Mouse (Mus musculus) neural tube, postnatal 0 days (tissue): ENCODE data around the gene Gm45717. TPM values are rescaled to one million over a fixed set of nuclear protein-coding genes. Genes with fewer than 3 reads are reported as not detected.

Experiments used
- polyA plus RNA-seq: library from polyadenylated mRNA; unstranded; fragments of >200 nt; fragmentation: Nextera tagmentation; extraction: Ambion mirVana; gene quantifications from 2 replicates; pipeline ENCODE4 v1.2.1, GENCODE M21; 2015

The Gm45717 gene
- polyA plus RNA-seq = not detected in 2 replicates

GRCm38 (mm10) chr7:140955758-140956555, at the start of gene Gm45717, which contains the start of gene Ifitm2:
TSS of gene Gm45717 (minus strand) at chr7:140955937.
TSS of gene Ifitm2 (minus strand) at chr7:140955987.

GRCm38 (mm10) chr7:140966921-140967320, 11.2 kb upstream of the Gm45717 start, which contains the start of gene Ifitm1:
TSS of gene Ifitm1 (plus strand) at chr7:140967221.

GRCm38 (mm10) chr7:140949824-140950530, 5.8 kb downstream of the Gm45717 start, which contains the start of gene Ifitm5:
TSS of gene Ifitm5 (minus strand) at chr7:140950291.

GRCm38 (mm10) chr7:140941222-140942051, 14.3 kb downstream of the Gm45717 start, which contains the start of gene Pgghg:
TSS of gene Pgghg (plus strand) at chr7:140941391.

GRCm38 (mm10) chr7:140920418-140921029, 35.2 kb downstream of the Gm45717 start, which contains the start of gene Nlrp6:
TSS of gene Nlrp6 (plus strand) at chr7:140920902.

GRCm38 (mm10) chr7:140900220-140900619, 55.5 kb downstream of the Gm45717 start, which contains the start of gene Cox8b:
TSS of gene Cox8b (minus strand) at chr7:140900446.

Other genes starting within 250 kb of the Gm45717 start
- 0.10 and 0.15 TPM in 2 replicates for gene Cyp2e1, start 192.2 kb downstream of the Gm45717 start, polyA plus RNA-seq
- gene Syce1, start 168.1 kb downstream of the Gm45717 start, polyA plus RNA-seq = 0.52 and 0.67 TPM in 2 replicates
- gene Zfp941, start 133.8 kb downstream of the Gm45717 start, polyA plus RNA-seq = 22.0 and 25.1 TPM in 2 replicates
- gene Urah, start 120.9 kb downstream of the Gm45717 start, polyA plus RNA-seq = 0.46 and 1.5 TPM in 2 replicates
- not detected in 2 replicates for gene Scgb1c1, start 110.4 kb downstream of the Gm45717 start, polyA plus RNA-seq
- gene Odf3, start 108.1 kb downstream of the Gm45717 start, polyA plus RNA-seq = 0.22 and 0.36 TPM in 2 replicates
- gene Gm45785, start 99.6 kb downstream of the Gm45717 start, polyA plus RNA-seq = 0.34 TPM in 1 of 2 replicates, not detected in the other
- gene Ric8a, start 99.0 kb downstream of the Gm45717 start, polyA plus RNA-seq = 78.6 and 85.7 TPM in 2 replicates
- 60.4 and 62.6 TPM in 2 replicates for gene Bet1l, start 98.4 kb downstream of the Gm45717 start, polyA plus RNA-seq
- gene Psmd13, start 74.0 kb downstream of the Gm45717 start, polyA plus RNA-seq = 242 and 248 TPM in 2 replicates
- gene Sirt3, start 73.6 kb downstream of the Gm45717 start, polyA plus RNA-seq = 82.3 and 96.7 TPM in 2 replicates
- gene Cox8b, start 55.5 kb downstream of the Gm45717 start, polyA plus RNA-seq = 2.2 and 3.0 TPM in 2 replicates
- gene Nlrp6, start 35.0 kb downstream of the Gm45717 start, polyA plus RNA-seq = 1.2 TPM in 2 replicates
- 7.1 and 7.4 TPM in 2 replicates for gene Pgghg, start 14.5 kb downstream of the Gm45717 start, polyA plus RNA-seq
- 1.3 and 2.4 TPM in 2 replicates for gene Ifitm5, start 5.6 kb downstream of the Gm45717 start, polyA plus RNA-seq
- 257 and 296 TPM in 2 replicates for gene Ifitm2, start 50 bp upstream of the Gm45717 start, polyA plus RNA-seq
- gene Ifitm1, start 11.3 kb upstream of the Gm45717 start, polyA plus RNA-seq = 43.2 and 67.3 TPM in 2 replicates
- 166 and 167 TPM in 2 replicates for gene Ifitm3, start 54.8 kb upstream of the Gm45717 start, polyA plus RNA-seq
- gene Ifitm6, start 62.0 kb upstream of the Gm45717 start, polyA plus RNA-seq = 4.0 and 4.5 TPM in 2 replicates
- not detected in 2 replicates for gene Gm17387, start 73.2 kb upstream of the Gm45717 start, polyA plus RNA-seq
- 38.2 and 39.6 TPM in 2 replicates for gene B4galnt4, start 105.2 kb upstream of the Gm45717 start, polyA plus RNA-seq
- gene Pkp3, start 122.3 kb upstream of the Gm45717 start, polyA plus RNA-seq = 0.28 TPM in 1 of 2 replicates, not detected in the other
- 2.2 and 3.4 TPM in 2 replicates for gene Sigirr, start 144.6 kb upstream of the Gm45717 start, polyA plus RNA-seq
- gene Ano9, start 161.9 kb upstream of the Gm45717 start, polyA plus RNA-seq = 0.22 and 0.51 TPM in 2 replicates
- gene Ptdss2, start 166.4 kb upstream of the Gm45717 start, polyA plus RNA-seq = 79.0 and 88.5 TPM in 2 replicates
- gene Rnh1, start 216.9 kb upstream of the Gm45717 start, polyA plus RNA-seq = 56.1 and 58.4 TPM in 2 replicates
- 234 and 238 TPM in 2 replicates for gene Hras, start 238.1 kb upstream of the Gm45717 start, polyA plus RNA-seq
- gene Lrrc56, start 238.2 kb upstream of the Gm45717 start, polyA plus RNA-seq = 4.5 and 5.7 TPM in 2 replicates